Mouse (Mus musculus): Measurements from ENCODE around the gene Selenoo. TPM values are rescaled to one million over a fixed set of nuclear protein-coding genes. Genes with fewer than 3 reads are reported as not detected.

Selenoo gene
- polyA plus RNA-seq, 2 experiments from 2014 or later, result 8.8 to 14.0 TPM

Other genes with a start within 250 kb of the Selenoo start
- gene Pim3, start 226.9 kb upstream of the Selenoo start, polyA plus RNA-seq (2017; shearing (Covaris generic)), result 1 to 10 TPM; 1.5 to 4.3 TPM
- gene Ttll8, start 134.7 kb upstream of the Selenoo start, polyA plus RNA-seq (2017; shearing (Covaris generic)), result not detected
- gene Mlc1, start 110.1 kb upstream of the Selenoo start, polyA plus RNA-seq (2017; shearing (Covaris generic)), result not detected
- gene Mov10l1, start 106.2 kb upstream of the Selenoo start, polyA plus RNA-seq (2017; shearing (Covaris generic)), result not detected
- gene Panx2, start 29.4 kb upstream of the Selenoo start, polyA plus RNA-seq (2017; shearing (Covaris generic)), result not detected
- gene Trabd, start 14.0 kb upstream of the Selenoo start, polyA plus RNA-seq (2017; shearing (Covaris generic)), result 10 to 100 TPM; 27.5 to 31.3 TPM
- gene Tubgcp6, start 34.0 kb downstream of the Selenoo start, polyA plus RNA-seq (2017; shearing (Covaris generic)), result 10 to 100 TPM; 16.0 to 17.5 TPM
- 10 to 100 TPM; 34.9 to 63.5 TPM for gene Hdac10, start 39.6 kb downstream of the Selenoo start, polyA plus RNA-seq (2017; shearing (Covaris generic))
- 1 to 10 TPM; 5.2 to 5.6 TPM for gene Mapk12, start 51.6 kb downstream of the Selenoo start, polyA plus RNA-seq (2017; shearing (Covaris generic))
- 10 to 100 TPM; 21.7 to 39.5 TPM for gene Mapk11, start 60.5 kb downstream of the Selenoo start, polyA plus RNA-seq (2017; shearing (Covaris generic))
- gene Plxnb2, start 91.7 kb downstream of the Selenoo start, polyA plus RNA-seq (2017; shearing (Covaris generic)), result 1 to 10 TPM in 1 of 2 experiments, under 1 TPM in 1; 0.85 to 2.8 TPM
- gene Dennd6b, start 107.4 kb downstream of the Selenoo start, polyA plus RNA-seq (2017; shearing (Covaris generic)), result 10 to 100 TPM; 13.5 to 18.4 TPM
- 10 to 100 TPM; 25.3 to 28.0 TPM for gene Ppp6r2, start 122.5 kb downstream of the Selenoo start, polyA plus RNA-seq (2017; shearing (Covaris generic))
- 100 to 1,000 TPM in 1 of 2 experiments, 10 to 100 TPM in 1; 87.6 to 124 TPM for gene Sbf1, start 226.2 kb downstream of the Selenoo start, polyA plus RNA-seq (2017; shearing (Covaris generic))
- not detected for gene Adm2, start 233.6 kb downstream of the Selenoo start, polyA plus RNA-seq (2017; shearing (Covaris generic))
- not detected for gene Miox, start 245.3 kb downstream of the Selenoo start, polyA plus RNA-seq (2017; shearing (Covaris generic))